Mouse (Mus musculus): Measurements from ENCODE around the gene Zc3h12c. TPM values are rescaled to one million over a fixed set of nuclear protein-coding genes. Genes with fewer than 3 reads are reported as not detected.
A peak's percentile ranks its signal among the peaks of the same experiment; 100 is the strongest.

Gene Zc3h12c
- polyA plus RNA-seq, 1 experiment, result 0.22 TPM

GRCm38 (mm10) chr9:52188106-52188505 lies 19.7 kb upstream of the Zc3h12c start:
- Histone ChIP-seq H3K36me3 (replicated peaks; ENCODE audit: low read length) (no peaks in the 10 kb centered on the region), H3K4me3 (replicated peaks) (no peak overlapping the region), H3K9me3 (no peaks in the 10 kb centered on the region), H3K4me1 (peaks cover 28% of the 10 kb centered on the region), H3K27me3 (replicated peaks) (no peaks in the 10 kb centered on the region)
- no peak for TF ChIP-seq GATA1 (IDR thresholded peaks at IDR 0.05; ENCODE audit: borderline replicate concordance, low read length)
- no peak for TF ChIP-seq FLI1 (IDR thresholded peaks at IDR 0.05; ENCODE audit: low read length)

DNA sequence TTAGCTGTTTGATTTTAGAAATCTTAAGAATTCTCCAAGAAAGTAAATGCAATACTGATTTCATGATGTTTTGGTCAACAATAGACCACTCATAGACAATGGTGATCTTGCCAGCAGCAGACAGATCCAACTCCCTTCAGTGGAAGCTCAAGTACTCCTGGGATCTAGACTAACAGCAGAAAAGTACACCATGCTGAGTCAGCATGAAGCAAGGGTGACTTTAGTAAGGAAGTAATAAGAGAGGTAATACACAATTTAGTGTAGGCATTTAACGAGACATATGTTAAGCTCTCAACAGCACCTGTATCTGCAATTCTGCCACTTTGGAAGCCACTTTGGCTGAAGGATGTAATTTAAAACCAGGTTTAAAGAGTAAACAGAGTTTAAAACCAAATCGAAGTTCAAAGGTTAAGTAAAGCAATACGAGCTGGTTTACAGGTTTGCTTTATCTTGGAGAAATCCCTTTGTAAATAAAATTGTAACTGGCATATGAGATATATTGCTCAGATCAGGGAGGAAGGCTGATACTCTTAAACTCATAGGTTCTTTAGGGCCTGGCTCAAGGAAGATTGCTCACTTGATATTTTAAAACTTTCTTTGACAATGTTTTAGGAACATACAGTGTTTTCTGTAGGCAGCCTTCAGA lies 18.0 kb upstream of the Zc3h12c start:
- TF ChIP-seq GATA1 (IDR thresholded peaks at IDR 0.05; ENCODE audit: borderline replicate concordance, low read length) (no peak), FLI1 (IDR thresholded peaks at IDR 0.05; ENCODE audit: low read length) (no peak)
- H3K27me3 ChIP-seq (replicated peaks), result no peaks in the 10 kb centered on the region
- no peaks in the 10 kb centered on the region for H3K36me3 ChIP-seq (replicated peaks; ENCODE audit: low read length)
- H3K4me3 ChIP-seq (replicated peaks), result no peak overlapping the region
- H3K9me3 ChIP-seq, result no peaks in the 10 kb centered on the region
- H3K4me1 ChIP-seq, result peaks cover 29% of the 10 kb centered on the region

DNA sequence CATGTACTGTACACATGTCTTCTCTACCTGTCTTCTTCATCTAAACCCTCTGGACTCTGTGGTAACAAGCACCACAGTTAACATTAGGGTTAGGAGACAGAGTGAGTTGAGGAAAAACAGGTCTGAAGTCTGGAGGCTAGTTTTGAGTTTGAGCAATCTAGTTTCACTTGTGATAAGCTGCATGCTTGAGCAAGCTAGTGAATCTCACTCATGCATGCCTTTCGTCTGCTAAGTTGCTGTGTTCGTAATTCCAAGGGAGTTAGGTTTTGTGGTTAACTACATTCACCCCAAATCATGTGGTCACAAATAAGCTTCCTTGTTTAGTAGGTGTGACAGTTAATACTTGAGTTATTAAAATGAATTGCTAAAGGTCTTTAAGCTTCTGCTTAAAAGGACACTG lies 13.0 kb upstream of the Zc3h12c start:
- no peak overlapping the region for H3K4me3 ChIP-seq (replicated peaks)
- peaks cover 33% of the 10 kb centered on the region for H3K4me1 ChIP-seq
- H3K36me3 ChIP-seq (replicated peaks; ENCODE audit: low read length), result no peaks in the 10 kb centered on the region
- no peak for TF ChIP-seq FLI1 (IDR thresholded peaks at IDR 0.05; ENCODE audit: low read length)
- no peak for TF ChIP-seq GATA1 (IDR thresholded peaks at IDR 0.05; ENCODE audit: borderline replicate concordance, low read length)
- no peaks in the 10 kb centered on the region for H3K27me3 ChIP-seq (replicated peaks)
- no peaks in the 10 kb centered on the region for H3K9me3 ChIP-seq

DNA sequence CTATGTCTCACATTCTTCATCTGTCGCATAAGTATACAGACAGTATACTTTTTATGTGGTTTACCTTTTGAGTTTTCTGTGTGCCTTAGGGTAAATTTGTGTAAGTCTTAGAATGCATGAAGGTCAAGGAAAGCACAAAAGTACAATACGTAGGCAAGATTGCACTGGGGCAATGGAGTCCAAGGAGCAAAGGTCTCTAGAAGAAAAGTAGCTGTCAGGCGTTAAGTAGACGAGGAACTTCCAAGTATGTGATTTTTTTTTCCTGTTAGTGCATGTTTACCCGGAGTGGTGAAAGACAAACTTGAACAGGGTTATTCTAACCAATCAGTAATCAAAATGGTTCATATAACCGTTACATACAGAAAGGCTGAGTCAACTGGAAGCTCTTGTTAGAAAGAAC lies 12.5 kb upstream of the Zc3h12c start:
- Histone ChIP-seq H3K36me3 (replicated peaks; ENCODE audit: low read length) (no peaks in the 10 kb centered on the region), H3K9me3 (no peaks in the 10 kb centered on the region), H3K27me3 (replicated peaks) (no peaks in the 10 kb centered on the region), H3K4me3 (replicated peaks) (no peak overlapping the region), H3K4me1 (peaks cover 39% of the 10 kb centered on the region)
- TF ChIP-seq FLI1 (IDR thresholded peaks at IDR 0.05; ENCODE audit: low read length) (no peak), GATA1 (IDR thresholded peaks at IDR 0.05; ENCODE audit: borderline replicate concordance, low read length) (no peak)

- Histone ChIP-seq H3K4me1 (peaks cover 76% of the 10 kb centered on the region), H3K36me3 (replicated peaks; ENCODE audit: low read length) (no peaks in the 10 kb centered on the region), H3K9me3 (no peaks in the 10 kb centered on the region), H3K4me3 (replicated peaks) (peak overlapping the region; percentile 77), H3K27me3 (replicated peaks) (no peaks in the 10 kb centered on the region)
- no peak for TF ChIP-seq FLI1 (IDR thresholded peaks at IDR 0.05; ENCODE audit: low read length)
- TF ChIP-seq GATA1 (IDR thresholded peaks at IDR 0.05; ENCODE audit: borderline replicate concordance, low read length), result peak; percentile 75; the same call in 2 of the 3 replicates
Observed at GRCm38 (mm10) chr9:52175257-52175859, 7.0 kb upstream of the Zc3h12c start.

GRCm38 (mm10) chr9:52174671-52175111 lies 6.3 kb upstream of the Zc3h12c start:
- TF ChIP-seq GATA1 (IDR thresholded peaks at IDR 0.05; ENCODE audit: borderline replicate concordance, low read length) (no peak), FLI1 (IDR thresholded peaks at IDR 0.05; ENCODE audit: low read length) (no peak)
- Histone ChIP-seq H3K36me3 (replicated peaks; ENCODE audit: low read length) (no peaks in the 10 kb centered on the region), H3K4me1 (peaks cover 83% of the 10 kb centered on the region), H3K4me3 (replicated peaks) (peak overlapping the region; percentile 77), H3K9me3 (no peaks in the 10 kb centered on the region), H3K27me3 (replicated peaks) (no peaks in the 10 kb centered on the region)

DNA sequence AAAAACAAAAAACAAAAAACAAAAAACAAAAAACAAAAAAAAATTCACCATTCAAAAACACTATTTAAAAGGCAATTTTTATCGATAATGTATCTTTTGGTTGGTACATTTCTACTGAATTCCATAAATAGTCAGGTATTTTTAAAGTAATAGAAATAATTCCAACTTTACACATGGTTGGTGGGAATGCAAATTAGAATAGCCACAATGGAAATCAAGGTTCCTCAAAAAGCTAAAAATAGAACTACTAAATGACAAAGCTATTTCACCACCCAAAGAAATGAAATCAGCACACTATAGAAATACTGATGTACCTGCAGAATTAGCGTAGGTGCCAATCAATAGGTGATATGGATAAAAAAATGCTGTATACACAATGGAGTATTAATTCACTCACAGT lies 5.6 kb upstream of the Zc3h12c start:
- Histone ChIP-seq H3K36me3 (replicated peaks; ENCODE audit: low read length) (no peaks in the 10 kb centered on the region), H3K9me3 (no peaks in the 10 kb centered on the region), H3K4me3 (replicated peaks) (no peak overlapping the region), H3K4me1 (peaks cover 90% of the 10 kb centered on the region), H3K27me3 (replicated peaks) (no peaks in the 10 kb centered on the region)
- TF ChIP-seq FLI1 (IDR thresholded peaks at IDR 0.05; ENCODE audit: low read length), result no peak
- no peak for TF ChIP-seq GATA1 (IDR thresholded peaks at IDR 0.05; ENCODE audit: borderline replicate concordance, low read length)

DNA sequence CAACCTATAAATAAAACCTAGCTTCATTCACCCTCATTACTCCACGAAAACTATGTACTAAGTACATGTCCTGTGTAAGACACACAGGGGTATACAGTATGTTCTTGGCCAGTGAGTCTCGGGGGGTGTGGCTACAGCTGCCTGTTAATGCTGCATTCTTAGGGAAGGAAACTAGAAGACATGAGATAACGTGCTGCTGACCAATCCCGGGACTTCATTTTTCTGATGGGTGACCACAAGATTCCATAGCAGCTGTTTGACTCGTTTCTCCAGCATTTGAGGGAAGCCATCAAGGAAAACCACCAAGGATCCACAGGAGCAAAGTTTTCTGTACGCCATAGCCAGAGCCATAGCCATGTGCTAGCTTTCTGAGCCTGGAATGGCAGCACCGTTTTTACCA lies 4.2 kb upstream of the Zc3h12c start:
- H3K9me3 ChIP-seq, result no peaks in the 10 kb centered on the region
- H3K36me3 ChIP-seq (replicated peaks; ENCODE audit: low read length), result no peaks in the 10 kb centered on the region
- peak overlapping the region; percentile 90 for H3K4me3 ChIP-seq (replicated peaks)
- no peaks in the 10 kb centered on the region for H3K27me3 ChIP-seq (replicated peaks)
- no peak for TF ChIP-seq FLI1 (IDR thresholded peaks at IDR 0.05; ENCODE audit: low read length)
- TF ChIP-seq GATA1 (IDR thresholded peaks at IDR 0.05; ENCODE audit: borderline replicate concordance, low read length), result no peak; the same call in 2 of the 3 replicates
- peaks cover 82% of the 10 kb centered on the region for H3K4me1 ChIP-seq

DNA sequence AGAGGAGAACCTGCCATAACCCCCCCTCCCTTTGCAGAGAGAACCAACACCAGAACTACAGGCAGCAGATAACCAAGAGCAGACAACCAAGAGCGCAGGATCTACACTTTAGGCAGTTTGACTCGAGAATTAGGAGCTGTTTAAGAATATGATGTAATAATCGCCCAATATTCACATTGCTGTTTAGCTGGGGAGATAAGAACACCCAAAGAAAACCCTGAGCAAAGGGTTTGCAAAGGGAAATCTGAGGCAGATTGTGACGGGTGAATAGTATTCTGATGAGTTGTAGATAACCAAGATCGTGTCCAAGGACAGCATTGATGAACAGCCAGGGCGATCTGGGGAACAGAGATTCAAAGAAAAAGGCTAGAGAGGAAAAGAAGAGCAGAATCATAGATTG lies 2.3 kb upstream of the Zc3h12c start:
- H3K36me3 ChIP-seq (replicated peaks; ENCODE audit: low read length), result no peaks in the 10 kb centered on the region
- H3K4me3 ChIP-seq (replicated peaks), result peak overlapping the region; percentile 84
- TF ChIP-seq GATA1 (IDR thresholded peaks at IDR 0.05; ENCODE audit: borderline replicate concordance, low read length), result no peak
- TF ChIP-seq FLI1 (IDR thresholded peaks at IDR 0.05; ENCODE audit: low read length), result no peak
- H3K4me1 ChIP-seq, result peaks cover 74% of the 10 kb centered on the region
- H3K27me3 ChIP-seq (replicated peaks), result no peaks in the 10 kb centered on the region
- H3K9me3 ChIP-seq, result no peaks in the 10 kb centered on the region

DNA sequence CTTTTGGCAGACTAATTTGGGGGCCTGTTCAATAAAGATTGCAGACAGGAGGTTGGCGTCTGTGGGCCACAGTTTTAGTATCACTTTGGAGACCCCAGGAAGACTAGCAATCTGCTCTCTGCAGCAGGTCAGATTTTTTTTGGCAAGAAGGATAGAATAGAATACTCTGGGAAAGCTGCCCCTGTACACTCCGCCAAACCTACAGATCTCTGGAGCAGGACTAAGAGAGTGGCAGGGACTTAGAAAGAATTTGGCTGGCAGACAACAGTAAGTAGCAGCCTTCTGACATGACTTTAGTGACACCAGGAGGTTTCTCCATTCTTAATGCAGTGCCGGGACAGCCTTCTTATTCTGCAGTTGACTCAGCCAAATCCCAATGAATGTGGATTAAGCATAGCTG lies 1.8 kb upstream of the Zc3h12c start:
- peaks cover 71% of the 10 kb centered on the region for H3K4me1 ChIP-seq
- H3K36me3 ChIP-seq (replicated peaks; ENCODE audit: low read length), result peaks cover under 1% of the 10 kb centered on the region
- no peaks in the 10 kb centered on the region for H3K9me3 ChIP-seq
- H3K4me3 ChIP-seq (replicated peaks), result peak overlapping the region; percentile 75
- no peaks in the 10 kb centered on the region for H3K27me3 ChIP-seq (replicated peaks)
- TF ChIP-seq FLI1 (IDR thresholded peaks at IDR 0.05; ENCODE audit: low read length) (no peak), GATA1 (IDR thresholded peaks at IDR 0.05; ENCODE audit: borderline replicate concordance, low read length) (no peak)

Data from megakaryocyte, embryonic 14.5 days (primary cell).